Mouse (Mus musculus) stomach, embryonic 14.5 days (tissue): ENCODE data around the gene Lin7c. TPM values are rescaled to one million over a fixed set of nuclear protein-coding genes. Genes with fewer than 3 reads are reported as not detected.

ENCODE experiments used
- ATAC-seq: fragments of 200-750 bp; cut with Nextera tagmentation; 2 replicates; pipeline ENCODE4 v1.8.0; 2017; ENCODE audit warnings: low read depth, moderate TSS enrichment; ENCODE audit not compliant: insufficient number of reproducible peaks, insufficient read depth, low FRiP score
- H3K27ac ChIP-seq: fragments of 300-500 bp; sonication (generic); 2 replicates; pipeline ENCODE4 v1.5.1; 2014; ENCODE audit warnings: mild to moderate bottlenecking, low read length, moderate library complexity, mixed read lengths
- H3K27me3 ChIP-seq: fragments of 300-500 bp; sonication (generic); 2 replicates; pipeline ENCODE4 v1.6.1; 2014; ENCODE audit warnings: low read length, control low read depth, mixed read lengths; ENCODE audit not compliant: control insufficient read depth, insufficient read depth
- H3K36me3 ChIP-seq: fragments of 300-500 bp; sonication (generic); 2 replicates; pipeline ENCODE4 v1.6.1; 2014; ENCODE audit warnings: mild to moderate bottlenecking, control low read depth, low read length, moderate library complexity, mixed read lengths; ENCODE audit not compliant: control insufficient read depth, insufficient read depth
- H3K4me1 ChIP-seq: fragments of 300-500 bp; sonication (generic); 2 replicates; pipeline ENCODE4 v1.6.1; 2014; ENCODE audit warnings: low read length, control low read depth, mixed read lengths; ENCODE audit not compliant: control insufficient read depth, insufficient read depth
- H3K4me2 ChIP-seq: fragments of 300-500 bp; sonication (generic); replicated peaks from 2 replicates; pipeline ENCODE4 v1.6.1; 2014; ENCODE audit warnings: low read depth, low read length, control low read depth
- H3K4me3 ChIP-seq: fragments of 300-500 bp; sonication (generic); 2 replicates; pipeline ENCODE4 v1.5.1; 2014; ENCODE audit warnings: low read depth, low read length, control low read depth
- H3K9ac ChIP-seq: fragments of 300-500 bp; sonication (generic); replicated peaks from 2 replicates; pipeline ENCODE4 v1.6.1; 2014; ENCODE audit warnings: low read depth, mild to moderate bottlenecking, control low read depth, low read length, moderate library complexity, mixed read lengths
- H3K9me3 ChIP-seq: fragments of 300-500 bp; sonication (generic); 2 replicates; pipeline ENCODE4 v1.6.1; 2016; ENCODE audit warnings: low read depth, low read length, control low read depth; ENCODE audit not compliant: control insufficient read depth
- WGBS: fragments of 180-500 bp; shearing (Covaris S2); extraction: QIAGEN DNeasy Blood & Tissue Kit; methylation state at CpG from one replicate; pipeline ENCODE4 v1.1.7; 2014; 5-methylcytosine and 5-hydroxymethylcytosine counted together
- polyA plus RNA-seq: library from polyadenylated mRNA; unstranded; fragments of >200 nt; fragmentation: Nextera tagmentation; extraction: Ambion mirVana; gene quantifications from 2 replicates; pipeline ENCODE4 v1.2.1, GENCODE M21; 2014

Gene Lin7c
- polyA plus RNA-seq, 1 experiment from 2014 or later = 68.8 TPM

- no peak for ATAC-seq
- Histone ChIP-seq H3K9me3 (no peaks in the 10 kb centered on the region), H3K4me2 (peak overlapping the region; percentile 57), H3K36me3 (no peaks in the 10 kb centered on the region; the same call in 1 of the 2 replicates), H3K27ac (peak overlapping the region; percentile 98; the same call in 1 of the 2 replicates), H3K9ac (peak overlapping the region; percentile 98), H3K27me3 (no peaks in the 10 kb centered on the region), H3K4me1 (peaks cover 27% of the 10 kb centered on the region), H3K4me3 (peak overlapping the region; percentile 92)
- 5% methylated on average over 22 of the region's 22 CpGs for WGBS
Measured at GRCm38 (mm10) chr2:109918592-109919262, 28.1 kb downstream of the Lin7c start.

- peak overlapping the region; percentile 92 for H3K4me3 ChIP-seq
Measured at GRCm38 (mm10) chr2:109920471-109920870, 29.8 kb downstream of the Lin7c start.

GRCm38 (mm10) chr2:109921298-109922035 is 30.8 kb downstream of the Lin7c start:
- Histone ChIP-seq H3K27me3 (no peaks in the 10 kb centered on the region), H3K4me3 (no peak overlapping the region), H3K36me3 (no peaks in the 10 kb centered on the region; the same call in 1 of the 2 replicates), H3K27ac (no peak overlapping the region), H3K9me3 (no peaks in the 10 kb centered on the region), H3K9ac (no peak overlapping the region), H3K4me2 (peak overlapping the region; percentile 11; the same call in 1 of the 2 replicates), H3K4me1 (peaks cover 27% of the 10 kb centered on the region)
- ATAC-seq = no peak
- WGBS = 53% methylated on average over 8 of the region's 8 CpGs

More at GRCm38 (mm10) chr2:109920471-109920870, 29.8 kb downstream of the Lin7c start:
- Histone ChIP-seq H3K9me3 (no peaks in the 10 kb centered on the region), H3K27ac (no peak overlapping the region), H3K4me2 (peak overlapping the region; percentile 57), H3K4me1 (peaks cover 27% of the 10 kb centered on the region), H3K9ac (no peak overlapping the region), H3K36me3 (no peaks in the 10 kb centered on the region; the same call in 1 of the 2 replicates), H3K27me3 (no peaks in the 10 kb centered on the region)
- WGBS = 82% methylated on average over 7 of the region's 7 CpGs
- no peak for ATAC-seq

- Histone ChIP-seq H3K4me3 (no peak overlapping the region), H3K4me1 (peaks cover 24% of the 10 kb centered on the region), H3K4me2 (no peak overlapping the region), H3K9me3 (no peaks in the 10 kb centered on the region), H3K36me3 (no peaks in the 10 kb centered on the region; the same call in 1 of the 2 replicates), H3K9ac (no peak overlapping the region), H3K27me3 (no peaks in the 10 kb centered on the region), H3K27ac (no peak overlapping the region)
- no peak for ATAC-seq
- WGBS = 79% methylated on average over 3 of the region's 3 CpGs
Measured at GRCm38 (mm10) chr2:109922306-109922705, 31.7 kb downstream of the Lin7c start.

- ATAC-seq = no peak
- Histone ChIP-seq H3K27me3 (no peaks in the 10 kb centered on the region), H3K9ac (no peak overlapping the region), H3K27ac (no peak overlapping the region), H3K36me3 (no peaks in the 10 kb centered on the region; the same call in 1 of the 2 replicates), H3K4me3 (no peak overlapping the region), H3K9me3 (no peaks in the 10 kb centered on the region), H3K4me1 (peaks cover 28% of the 10 kb centered on the region), H3K4me2 (no peak overlapping the region)
- WGBS = 65% methylated on average over 3 of the region's 3 CpGs
Measured at GRCm38 (mm10) chr2:109923031-109923430, 32.4 kb downstream of the Lin7c start.

- 87% methylated on average over 3 of the region's 3 CpGs for whole genome bisulfite sequencing
- H3K4me3 ChIP-seq = no peak overlapping the region
Measured at GRCm38 (mm10) chr2:109923945-109924344, 33.3 kb downstream of the Lin7c start.

DNA sequence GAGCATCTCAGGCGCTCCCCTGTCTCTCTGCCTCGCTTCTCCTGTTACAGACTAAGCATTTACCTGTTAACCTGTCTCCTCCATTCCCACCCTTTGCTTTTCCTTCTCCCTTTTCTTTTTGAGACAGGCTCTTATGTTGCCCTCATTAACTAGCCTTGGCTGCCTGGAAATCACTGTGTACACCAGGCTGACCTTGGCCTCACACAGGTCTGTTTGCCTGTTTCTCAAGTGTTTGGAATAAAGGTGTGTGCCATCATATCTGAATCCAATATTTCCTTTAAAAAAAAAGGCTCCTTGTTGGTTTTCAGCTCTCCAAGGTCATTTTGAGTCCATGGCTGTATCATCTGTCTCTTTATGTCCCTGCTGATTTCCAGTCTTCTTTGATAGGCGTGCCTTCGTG is 36.3 kb downstream of the Lin7c start:
- H3K4me3 ChIP-seq = no peak overlapping the region
- H3K27ac ChIP-seq = no peak overlapping the region
- WGBS = 83% methylated on average over 4 of the region's 4 CpGs
- no peaks in the 10 kb centered on the region for H3K9me3 ChIP-seq
- peaks cover 20% of the 10 kb centered on the region for H3K4me1 ChIP-seq
- no peak overlapping the region for H3K4me2 ChIP-seq
- no peaks in the 10 kb centered on the region for H3K36me3 ChIP-seq
- ATAC-seq = peak; percentile 43; the same call in 1 of the 2 replicates
- no peaks in the 10 kb centered on the region for H3K27me3 ChIP-seq
- no peak overlapping the region for H3K9ac ChIP-seq

More at GRCm38 (mm10) chr2:109923945-109924344, 33.3 kb downstream of the Lin7c start:
- no peaks in the 10 kb centered on the region for H3K9me3 ChIP-seq
- no peak overlapping the region for H3K4me2 ChIP-seq
- ATAC-seq = no peak
- no peaks in the 10 kb centered on the region for H3K27me3 ChIP-seq
- no peak overlapping the region for H3K9ac ChIP-seq
- H3K27ac ChIP-seq = no peak overlapping the region
- peaks cover 31% of the 10 kb centered on the region for H3K4me1 ChIP-seq
- H3K36me3 ChIP-seq = no peaks in the 10 kb centered on the region; the same call in 1 of the 2 replicates

DNA sequence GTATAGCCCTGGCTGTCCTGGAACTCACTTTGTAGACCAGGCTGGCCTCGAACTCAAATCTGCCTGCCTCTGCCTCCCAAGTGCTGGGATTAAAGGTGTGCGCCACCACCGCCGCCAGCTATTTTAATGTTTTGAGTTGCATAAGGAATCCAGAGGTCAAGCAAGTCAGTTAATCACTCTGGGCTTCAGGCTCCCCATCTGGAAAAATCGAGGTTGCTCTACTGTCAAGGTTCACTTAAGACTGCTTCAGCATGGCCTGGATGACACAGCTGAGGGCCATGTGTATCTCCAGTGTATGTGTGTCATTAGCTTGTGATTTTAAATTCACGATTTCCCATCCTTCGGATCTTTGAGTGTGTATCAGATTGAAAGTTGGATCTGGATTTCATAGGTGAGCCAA is 36.8 kb downstream of the Lin7c start:
- no peak overlapping the region for H3K9ac ChIP-seq
- no peak overlapping the region for H3K4me2 ChIP-seq
- H3K36me3 ChIP-seq = no peaks in the 10 kb centered on the region
- no peak for ATAC-seq
- H3K27me3 ChIP-seq = no peaks in the 10 kb centered on the region
- 84% methylated on average over 7 of the region's 7 CpGs for WGBS
- H3K4me3 ChIP-seq = no peak overlapping the region
- H3K9me3 ChIP-seq = no peaks in the 10 kb centered on the region
- no peak overlapping the region for H3K27ac ChIP-seq
- peaks cover 25% of the 10 kb centered on the region for H3K4me1 ChIP-seq
